In genomic region chr4:62459081-62459480, GRCm38 (mm10) we compare ENCODE assay signal across 13 mouse cellular contexts. TPM values are rescaled to one million over a fixed set of nuclear protein-coding genes. Genes with fewer than 3 reads are reported as not detected.
A peak's percentile ranks its signal among the peaks of the same experiment; 100 is the strongest.
DNase-seq lines count a peak whose midpoint lies in the region; ATAC-seq lines count a peak whose summit lies in the region.
"Had no signal": no experiment of that assay in that cellular context is flagged by ENCODE, and none has a peak within 500 bp of the region (broad histone marks: within the 10 kb centered on the region; RNA-seq: fewer than 3 reads in every experiment).

No protein-coding gene starts in this region.

- peak; percentile 25 for DNase-seq in left cerebral cortex, adult 11 months (ENCODE audit: low spot score)
- no peak for DNase-seq in left cerebral cortex, postnatal 4 days
- DNase-seq in left cerebral cortex, adult 9 months (ENCODE audit: low spot score in 2 of 2): peak; percentile 7 to 59
- peak; percentile 29 for DNase-seq in right cerebral cortex, postnatal 14 days
- no peak for DNase-seq in kidney, adult 8-10 months
- DNase-seq: gastrocnemius, postnatal 10 days; kidney, postnatal 4 days; liver, postnatal 0 days had no signal

- no peaks in the 10 kb centered on the region for H3K27me3 ChIP-seq in intestine, embryonic 15.5 days (replicated peaks)

- H3K9me3 ChIP-seq in intestine, embryonic 15.5 days: no peaks in the 10 kb centered on the region

- no peak overlapping the region for H3K27ac ChIP-seq in intestine, embryonic 15.5 days

- H3K4me1 ChIP-seq in intestine, embryonic 15.5 days (replicated peaks): peaks cover 2% of the 10 kb centered on the region; the same call in 1 of the 2 replicates

- 69% methylated on average over 3 of the region's 3 CpGs for WGBS in intestine, embryonic 15.5 days

- H3K36me3 ChIP-seq in intestine, embryonic 15.5 days: no peaks in the 10 kb centered on the region

- no peak overlapping the region for H3K4me2 ChIP-seq in intestine, embryonic 15.5 days (replicated peaks)

- no peak overlapping the region for H3K4me3 ChIP-seq in intestine, embryonic 15.5 days (replicated peaks)

- intact Hi-C loops in left cerebral cortex, postnatal 4 days (cut with DNase I): no loop called here

- ATAC-seq in intestine, embryonic 15.5 days: peak; percentile 21; the same call in 1 of the 2 replicates
- no peak for ATAC-seq in granulocyte monocyte progenitor cell, adult 5-6 weeks (replicated peaks; ENCODE audit: poor library complexity, severe bottlenecking)
- no peak for ATAC-seq in CD4-positive, CD25-positive, alpha-beta regulatory T cell, adult 4 months
- ATAC-seq: liver, postnatal 0 days had no signal

- no peak overlapping the region for H3K9ac ChIP-seq in intestine, embryonic 15.5 days
- H3K9ac ChIP-seq: liver, postnatal 0 days had no signal

RNA-seq across cellular contexts. Expression of gene Wdr31, which starts 11.6 kb away (rescaled TPM):
- total RNA-seq in left cerebral cortex, postnatal 4 days (2021): 10 to 100 TPM; 12.5 to 15.1 TPM
- polyA plus RNA-seq in intestine, embryonic 15.5 days (2015; fragmentation: Nextera tagmentation; extraction: Ambion mirVana): 7.7 and 9.1 TPM in 2 replicates
- total RNA-seq in granulocyte monocyte progenitor cell, adult 5-6 weeks (2014; fragmentation: Nextera tagmentation): 1.2 and 2.4 TPM in 2 replicates
- total RNA-seq in granulocyte monocyte progenitor cell, adult 5-6 weeks (2017): 1.5 and 2.0 TPM in 2 replicates
- polyA plus RNA-seq in CD4-positive, CD25-positive, alpha-beta regulatory T cell, adult 4 months (2017; shearing (Covaris generic)): under 1 TPM; 0.56 to 0.82 TPM
- total RNA-seq: monocyte, adult 5-6 weeks had no signal

RNA-seq across cellular contexts. Expression of gene Bspry, which starts 20.8 kb away (rescaled TPM):
- under 1 TPM; 0.36 TPM for total RNA-seq in left cerebral cortex, postnatal 4 days (2021)
- polyA plus RNA-seq in intestine, embryonic 15.5 days (2015; fragmentation: Nextera tagmentation; extraction: Ambion mirVana): 31.7 and 33.2 TPM in 2 replicates
- total RNA-seq in granulocyte monocyte progenitor cell, adult 5-6 weeks (2014; fragmentation: Nextera tagmentation): not detected in 2 replicates
- total RNA-seq in granulocyte monocyte progenitor cell, adult 5-6 weeks (2017): 0.43 TPM in 1 of 2 replicates, not detected in the other
- polyA plus RNA-seq in CD4-positive, CD25-positive, alpha-beta regulatory T cell, adult 4 months (2017; shearing (Covaris generic)): 1 to 10 TPM in 1 of 2 experiments, under 1 TPM in 1; 0.73 to 1.5 TPM

RNA-seq across cellular contexts. Expression of gene Rnf183, which starts 24.0 kb away (rescaled TPM):
- not detected for total RNA-seq in left cerebral cortex, postnatal 4 days (2021)
- polyA plus RNA-seq in intestine, embryonic 15.5 days (2015; fragmentation: Nextera tagmentation; extraction: Ambion mirVana): not detected in 2 replicates
- not detected in 2 replicates for total RNA-seq in granulocyte monocyte progenitor cell, adult 5-6 weeks (2014; fragmentation: Nextera tagmentation)
- total RNA-seq in granulocyte monocyte progenitor cell, adult 5-6 weeks (2017): not detected in 2 replicates
- under 1 TPM in 1 of 2 experiments, not detected in 1; 0.52 TPM for polyA plus RNA-seq in CD4-positive, CD25-positive, alpha-beta regulatory T cell, adult 4 months (2017; shearing (Covaris generic))
- total RNA-seq: gastrocnemius, postnatal 10 days; monocyte, adult 5-6 weeks had no signal
- polyA plus RNA-seq: heart, postnatal 0 days; liver, postnatal 0 days had no signal

RNA-seq across cellular contexts. Expression of gene Hdhd3, which starts 44.2 kb away (rescaled TPM):
- total RNA-seq in left cerebral cortex, postnatal 4 days (2021): 1 to 10 TPM; 5.7 to 6.6 TPM
- polyA plus RNA-seq in intestine, embryonic 15.5 days (2015; fragmentation: Nextera tagmentation; extraction: Ambion mirVana): 61.6 and 76.4 TPM in 2 replicates
- total RNA-seq in granulocyte monocyte progenitor cell, adult 5-6 weeks (2014; fragmentation: Nextera tagmentation): 0.23 and 4.2 TPM in 2 replicates
- 0.43 TPM in 1 of 2 replicates, not detected in the other for total RNA-seq in granulocyte monocyte progenitor cell, adult 5-6 weeks (2017)
- 1 to 10 TPM in 1 of 2 experiments, under 1 TPM in 1; 0.81 to 1.3 TPM for polyA plus RNA-seq in CD4-positive, CD25-positive, alpha-beta regulatory T cell, adult 4 months (2017; shearing (Covaris generic))

RNA-seq across cellular contexts. Expression of gene Prpf4, which starts 50.5 kb away (rescaled TPM):
- total RNA-seq in left cerebral cortex, postnatal 4 days (2021): 10 to 100 TPM; 14.6 to 15.4 TPM
- 17.3 and 18.7 TPM in 2 replicates for polyA plus RNA-seq in intestine, embryonic 15.5 days (2015; fragmentation: Nextera tagmentation; extraction: Ambion mirVana)
- 20.1 and 24.1 TPM in 2 replicates for total RNA-seq in granulocyte monocyte progenitor cell, adult 5-6 weeks (2014; fragmentation: Nextera tagmentation)
- 17.4 and 17.6 TPM in 2 replicates for total RNA-seq in granulocyte monocyte progenitor cell, adult 5-6 weeks (2017)
- polyA plus RNA-seq in CD4-positive, CD25-positive, alpha-beta regulatory T cell, adult 4 months (2017; shearing (Covaris generic)): 10 to 100 TPM; 20.3 to 28.5 TPM

Comparison
In these comparisons a context has a peak if more than half of its experiments do, and no peak if none do; other contexts are left out.
1. DNase-seq: peak in left cerebral cortex, adult 11 months (single experiment), left cerebral cortex, adult 9 months (2 of 2) and right cerebral cortex, postnatal 14 days (single experiment); none in left cerebral cortex, postnatal 4 days (single experiment) and kidney, adult 8-10 months (0 of 2).